Comparison of ENCODE assay signal across 21 mouse cellular contexts in the genomic region with DNA sequence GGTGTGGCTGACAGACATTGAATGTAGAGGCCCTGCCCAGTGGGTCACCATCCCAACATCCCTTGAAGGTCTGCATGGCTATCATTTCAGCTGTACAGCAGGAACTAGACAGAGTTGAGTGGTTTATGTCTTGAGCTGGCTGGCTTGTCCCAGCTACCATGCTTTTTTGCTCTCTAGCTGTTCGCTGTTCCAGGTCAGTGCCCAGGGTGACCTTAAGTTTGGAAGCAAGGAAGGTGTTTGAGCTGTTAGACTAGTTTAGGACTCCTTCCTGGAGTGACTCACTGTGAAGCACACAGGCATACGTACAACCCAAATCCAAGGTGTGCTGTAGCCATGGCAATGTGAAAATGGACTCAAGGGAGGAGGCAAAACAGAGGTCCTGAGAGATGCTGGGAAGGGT. TPM values are rescaled to one million over a fixed set of nuclear protein-coding genes. Genes with fewer than 3 reads are reported as not detected.
"Had no signal": no experiment of that assay in that cellular context is flagged by ENCODE, and none has a peak within 500 bp of the region (broad histone marks: within the 10 kb centered on the region; RNA-seq: fewer than 3 reads in every experiment).

No protein-coding gene starts in this region.

- ATAC-seq: midbrain, embryonic 16.5 days had no signal

- H3K4me1 ChIP-seq: neural tube, embryonic 13.5 days; neural tube, embryonic 15.5 days had no signal

- H3K27me3 ChIP-seq: neural tube, embryonic 13.5 days; neural tube, embryonic 15.5 days had no signal

- H3K9me3 ChIP-seq: midbrain, embryonic 10.5 days; midbrain, embryonic 12.5 days; neural tube, embryonic 13.5 days; neural tube, embryonic 15.5 days had no signal

- H3K27ac ChIP-seq: midbrain, embryonic 10.5 days; midbrain, embryonic 12.5 days; neural tube, embryonic 13.5 days; neural tube, embryonic 15.5 days had no signal

- H3K36me3 ChIP-seq: midbrain, embryonic 10.5 days; midbrain, embryonic 12.5 days; neural tube, embryonic 13.5 days; neural tube, embryonic 15.5 days had no signal

- DNase-seq: lung, embryonic 14.5 days; lung, postnatal 10 days; lung, postnatal 4 days; midbrain, embryonic 14.5 days; retina, postnatal 1 day; right cerebral cortex, adult 18-20 months; right cerebral cortex, postnatal 25 days; right cerebral cortex, postnatal 4 days; spleen, adult 18-20 months; thymus, adult 18-20 months; thymus, postnatal 14 days; thymus, postnatal 36 days had no signal

- H3K4me3 ChIP-seq: midbrain, embryonic 10.5 days; midbrain, embryonic 12.5 days; myocyte; neural tube, embryonic 13.5 days; neural tube, embryonic 15.5 days had no signal

- H3K9ac ChIP-seq: lung, embryonic 14.5 days; midbrain, embryonic 12.5 days; neural tube, embryonic 13.5 days; neural tube, embryonic 15.5 days had no signal

- H3K4me2 ChIP-seq: lung, embryonic 14.5 days; midbrain, embryonic 12.5 days; neural tube, embryonic 13.5 days; neural tube, embryonic 15.5 days had no signal

RNA-seq across cellular contexts. Expression of gene Glrp1, which starts 41.5 kb away (rescaled TPM):
- polyA plus RNA-seq: midbrain, embryonic 10.5 days; midbrain, embryonic 12.5 days; midbrain, embryonic 14.5 days; midbrain, embryonic 16.5 days; neural tube, embryonic 11.5 days; neural tube, embryonic 13.5 days; neural tube, embryonic 15.5 days; small intestine, adult 2 months; stomach, embryonic 14.5 days had no signal
